Mouse (Mus musculus): ENCODE results near the gene Tmed2.

DNA sequence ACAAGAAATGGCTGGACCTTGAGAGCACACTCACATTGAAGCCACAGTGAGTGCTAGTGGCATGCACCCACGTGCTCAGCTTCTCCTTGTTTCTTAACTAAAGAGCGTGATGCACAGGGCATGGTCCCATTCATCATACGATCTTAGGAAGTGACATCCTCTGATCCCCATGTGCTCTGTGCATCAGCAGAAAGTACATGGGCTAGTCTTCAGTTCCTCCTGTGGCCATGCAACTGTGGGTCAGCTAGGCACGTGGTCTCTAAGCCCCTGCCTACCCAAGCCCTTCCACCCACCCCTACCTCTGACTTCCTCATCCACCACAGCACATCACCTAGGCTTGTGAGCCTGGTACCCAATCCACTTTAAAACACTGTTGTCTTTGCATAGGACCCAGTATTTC is 47.9 kb upstream of the Tmed2 start:
- TF ChIP-seq POLR2A (IDR thresholded peaks at IDR 0.05; ENCODE audit: borderline replicate concordance, extremely low read depth, insufficient read depth, insufficient read length, poor library complexity, severe bottlenecking) (no peak), CTCF (IDR thresholded peaks at IDR 0.05; ENCODE audit: borderline replicate concordance, extremely low read depth, insufficient read depth, insufficient read length) (no peak)

Data from brain, embryonic 14.5 days (tissue).